Mouse (Mus musculus): Measurements from ENCODE around the gene Kcnb1. TPM values are rescaled to one million over a fixed set of nuclear protein-coding genes. Genes with fewer than 3 reads are reported as not detected.

The Kcnb1 gene
- polyA plus RNA-seq, 1 experiment from 2014 or later: 0.49 TPM

DNA sequence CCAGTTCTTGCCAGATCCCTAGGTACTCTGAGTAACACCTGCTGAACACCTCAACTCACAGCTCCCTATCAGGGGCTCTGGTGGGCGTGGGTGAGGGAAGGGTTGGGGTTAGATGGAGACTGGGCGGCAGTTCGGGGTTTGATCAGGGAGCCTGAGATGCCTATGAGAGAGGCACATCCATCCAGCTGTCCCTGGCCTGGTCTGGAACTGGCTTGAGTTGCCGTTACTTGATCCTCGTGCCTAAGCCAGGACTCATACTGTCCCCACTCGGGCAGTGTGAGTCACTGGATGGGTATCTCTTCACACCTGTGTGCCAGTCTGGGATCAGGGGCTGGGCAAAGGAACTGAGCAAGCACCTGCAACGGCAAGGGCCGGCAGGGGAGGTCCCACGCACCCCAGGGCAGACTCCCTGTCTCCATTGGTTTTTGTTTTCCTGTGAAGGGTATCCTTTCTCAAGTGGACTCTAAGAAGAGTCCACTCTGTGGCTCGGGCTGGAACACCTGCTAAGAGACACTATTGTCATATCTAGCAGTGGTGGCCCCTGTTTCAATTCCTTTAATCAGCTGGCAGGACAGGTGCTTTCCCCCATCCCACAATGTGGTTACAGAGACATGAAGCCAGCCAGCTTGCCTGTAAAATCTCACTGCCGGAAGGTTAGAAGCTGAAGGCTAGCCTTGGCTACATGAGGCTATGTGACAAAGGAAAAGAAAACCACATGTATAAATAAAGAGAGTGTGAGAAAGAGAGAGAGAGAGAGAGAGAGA is 112.6 kb downstream of the Kcnb1 start:
- ATAC-seq (ENCODE audit: extremely low read depth, insufficient number of reproducible peaks, low FRiP score, low TSS enrichment): no peak
- Histone ChIP-seq H3K9me3 (no peaks in the 10 kb centered on the region), H3K4me2 (no peak overlapping the region), H3K27ac (replicated peaks) (no peak overlapping the region), H3K9ac (no peak overlapping the region), H3K27me3 (replicated peaks) (peaks cover 13% of the 10 kb centered on the region), H3K4me1 (peaks cover 22% of the 10 kb centered on the region), H3K4me3 (no peak overlapping the region), H3K36me3 (no peaks in the 10 kb centered on the region)
- WGBS: 75% methylated on average over 11 of the region's 11 CpGs

DNA sequence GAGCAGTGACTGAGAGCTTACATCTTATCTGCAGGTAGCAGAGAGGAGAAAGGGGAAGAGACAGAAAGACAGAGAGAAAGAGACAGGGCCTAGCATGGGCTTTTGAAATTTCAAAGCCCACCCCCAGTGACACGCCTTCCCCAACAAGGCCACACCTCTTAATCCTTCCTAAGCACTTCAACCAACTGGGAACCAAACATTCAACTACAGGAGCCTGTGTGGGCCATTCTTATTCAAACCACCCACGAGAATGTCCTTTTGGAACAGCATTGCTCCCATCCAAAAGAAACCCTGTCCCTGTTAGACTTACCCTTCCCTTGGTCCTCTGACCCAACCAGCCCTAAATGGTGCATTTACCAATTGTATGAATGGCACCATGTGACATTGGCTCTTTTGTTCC is 113.2 kb downstream of the Kcnb1 start:
- Histone ChIP-seq H3K4me2 (no peak overlapping the region), H3K9ac (no peak overlapping the region), H3K4me1 (peaks cover 22% of the 10 kb centered on the region), H3K36me3 (no peaks in the 10 kb centered on the region), H3K27me3 (replicated peaks) (peaks cover 13% of the 10 kb centered on the region), H3K9me3 (no peaks in the 10 kb centered on the region), H3K27ac (replicated peaks) (no peak overlapping the region), H3K4me3 (no peak overlapping the region)
- no peak for ATAC-seq (ENCODE audit: extremely low read depth, insufficient number of reproducible peaks, low FRiP score, low TSS enrichment)
- 68% methylated on average over 2 of the region's 2 CpGs for WGBS

DNA sequence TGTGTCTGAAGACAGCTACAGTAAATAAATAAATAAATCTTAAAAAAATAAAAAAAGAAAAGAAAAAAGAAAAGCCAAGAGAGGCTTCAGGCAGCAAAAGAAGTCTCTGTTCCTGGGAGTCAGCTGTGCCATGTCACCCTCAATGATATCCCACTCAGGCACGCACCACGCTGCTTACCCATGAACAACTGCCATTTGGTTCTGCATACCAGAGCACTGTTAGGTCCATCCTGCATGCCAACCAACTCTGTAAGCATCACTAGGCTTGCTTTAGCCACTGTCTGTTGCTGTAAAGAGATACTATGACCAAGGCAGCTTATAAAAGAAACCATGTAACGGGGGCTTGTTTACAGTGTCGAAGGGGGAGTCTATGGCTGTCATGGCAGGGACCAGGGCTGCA is 113.6 kb downstream of the Kcnb1 start:
- H3K9me3 ChIP-seq: no peaks in the 10 kb centered on the region
- H3K4me1 ChIP-seq: peaks cover 19% of the 10 kb centered on the region
- 83% methylated on average over 4 of the region's 4 CpGs for WGBS
- H3K36me3 ChIP-seq: no peaks in the 10 kb centered on the region
- no peak for ATAC-seq (ENCODE audit: extremely low read depth, insufficient number of reproducible peaks, low FRiP score, low TSS enrichment)
- H3K9ac ChIP-seq: no peak overlapping the region
- H3K27me3 ChIP-seq (replicated peaks): peaks cover 13% of the 10 kb centered on the region
- H3K4me3 ChIP-seq: no peak overlapping the region
- H3K4me2 ChIP-seq: no peak overlapping the region
- no peak overlapping the region for H3K27ac ChIP-seq (replicated peaks)

DNA sequence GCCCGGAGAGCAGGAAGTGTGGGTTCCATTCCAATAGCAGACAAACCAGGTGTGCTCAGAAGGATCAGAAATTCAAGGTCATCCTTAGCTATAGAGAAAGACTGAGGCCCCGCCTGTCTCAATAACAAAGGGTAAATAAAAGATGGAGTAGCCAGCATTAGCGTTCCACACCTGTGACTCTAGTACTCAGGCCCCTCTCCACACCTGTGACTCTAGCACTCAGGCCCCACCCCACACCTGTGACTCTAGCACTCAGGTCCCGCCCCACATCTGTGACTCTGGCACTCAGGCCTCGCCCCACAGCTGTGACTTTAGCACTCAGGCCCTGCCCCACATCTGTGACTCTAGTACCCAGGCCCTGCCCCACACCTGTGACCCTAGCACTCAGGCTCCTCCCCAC is 115.4 kb downstream of the Kcnb1 start:
- Histone ChIP-seq H3K27ac (replicated peaks) (no peak overlapping the region), H3K4me2 (no peak overlapping the region), H3K4me1 (peaks cover 28% of the 10 kb centered on the region), H3K9me3 (no peaks in the 10 kb centered on the region), H3K9ac (no peak overlapping the region), H3K4me3 (no peak overlapping the region), H3K27me3 (replicated peaks) (peaks cover 13% of the 10 kb centered on the region), H3K36me3 (no peaks in the 10 kb centered on the region)
- WGBS: 85% methylated on average over 5 of the region's 5 CpGs
- no peak for ATAC-seq (ENCODE audit: extremely low read depth, insufficient number of reproducible peaks, low FRiP score, low TSS enrichment)

DNA sequence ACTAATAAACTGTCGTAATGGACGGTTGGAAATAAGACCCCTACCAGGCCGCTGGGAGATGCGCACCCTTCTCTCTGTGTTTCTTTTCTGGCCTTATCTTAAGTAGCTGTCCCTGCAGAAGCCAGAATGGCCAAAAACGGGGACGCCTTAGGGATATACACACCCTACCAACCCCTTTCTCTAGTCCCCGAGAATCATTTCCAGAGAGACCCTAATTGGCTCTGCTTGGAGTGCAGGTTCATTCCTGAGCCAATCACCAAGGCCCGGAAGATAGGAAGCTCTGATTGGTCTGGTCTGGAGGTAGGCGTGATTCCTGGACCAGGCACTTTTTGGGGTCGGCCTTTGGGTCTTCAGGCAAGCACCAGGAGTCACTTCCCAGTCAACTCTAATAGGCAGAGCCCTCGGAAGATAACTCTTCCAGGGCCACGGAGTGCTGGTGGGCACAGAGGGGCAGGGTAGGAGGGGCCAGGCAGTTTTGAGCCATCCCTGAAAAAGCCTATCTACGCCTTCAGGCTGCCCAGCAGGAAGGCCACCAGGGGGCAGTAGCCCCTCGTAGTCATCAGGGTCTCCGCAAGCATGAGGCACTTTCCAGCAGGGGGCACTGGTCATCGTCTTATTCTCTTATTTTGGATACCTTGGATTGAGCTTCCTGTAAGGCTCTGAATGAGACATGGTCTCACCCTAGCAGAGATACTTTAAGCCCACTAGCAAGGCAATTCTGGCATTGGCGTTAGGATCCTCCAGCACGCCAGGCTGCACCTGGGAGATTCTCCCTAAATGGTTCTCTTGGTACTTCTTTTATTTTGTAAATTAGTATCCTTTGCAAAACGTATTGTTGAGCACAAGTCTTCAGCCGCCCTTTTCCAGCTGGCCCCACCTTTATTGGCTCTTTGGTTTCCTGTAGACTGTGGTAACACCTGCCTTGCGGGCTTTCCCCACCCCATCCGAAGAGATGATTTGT is 118.0 kb downstream of the Kcnb1 start:
- H3K9ac ChIP-seq: peak overlapping the region; percentile 73
- H3K4me1 ChIP-seq: peaks cover 15% of the 10 kb centered on the region
- 8% methylated on average over 22 of the region's 22 CpGs for WGBS
- H3K27ac ChIP-seq (replicated peaks): 0 out of 2 replicates have a peak overlapping the region, but pooled peaks have one; percentile 37
- no peaks in the 10 kb centered on the region for H3K9me3 ChIP-seq
- peak; percentile 85 for ATAC-seq (ENCODE audit: extremely low read depth, insufficient number of reproducible peaks, low FRiP score, low TSS enrichment)
- peak overlapping the region; percentile 53 for H3K4me3 ChIP-seq
- H3K36me3 ChIP-seq: no peaks in the 10 kb centered on the region
- H3K27me3 ChIP-seq (replicated peaks): no peaks in the 10 kb centered on the region
- H3K4me2 ChIP-seq: peak overlapping the region; percentile 74

DNA sequence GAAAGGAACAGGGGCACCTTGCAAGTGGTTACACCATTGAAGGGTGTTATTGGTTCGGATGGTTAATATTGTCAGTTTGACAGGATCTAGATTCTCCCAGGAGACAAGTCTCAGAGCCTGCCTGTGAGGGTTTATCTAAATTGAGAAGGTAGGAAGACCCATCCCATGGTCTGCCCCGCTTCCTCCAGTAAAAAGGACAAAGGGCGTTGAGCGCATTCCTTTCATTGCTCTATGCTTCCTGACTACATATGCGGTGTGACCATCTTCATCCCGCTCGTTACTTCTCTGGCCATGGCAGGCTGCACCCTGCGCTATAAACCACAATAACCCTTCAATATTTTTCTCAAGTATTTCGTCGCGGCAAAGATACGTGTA is 118.7 kb downstream of the Kcnb1 start:
- Histone ChIP-seq H3K4me3 (peak overlapping the region; percentile 53), H3K27ac (replicated peaks) (0 out of 2 replicates have a peak overlapping the region, but pooled peaks have one; percentile 37), H3K9me3 (no peaks in the 10 kb centered on the region), H3K9ac (peak overlapping the region; percentile 73), H3K36me3 (peaks cover 5% of the 10 kb centered on the region), H3K27me3 (replicated peaks) (no peaks in the 10 kb centered on the region), H3K4me2 (peak overlapping the region; percentile 74), H3K4me1 (peaks cover 15% of the 10 kb centered on the region)
- WGBS: 15% methylated on average over 12 of the region's 12 CpGs
- ATAC-seq (ENCODE audit: extremely low read depth, insufficient number of reproducible peaks, low FRiP score, low TSS enrichment): no peak

DNA sequence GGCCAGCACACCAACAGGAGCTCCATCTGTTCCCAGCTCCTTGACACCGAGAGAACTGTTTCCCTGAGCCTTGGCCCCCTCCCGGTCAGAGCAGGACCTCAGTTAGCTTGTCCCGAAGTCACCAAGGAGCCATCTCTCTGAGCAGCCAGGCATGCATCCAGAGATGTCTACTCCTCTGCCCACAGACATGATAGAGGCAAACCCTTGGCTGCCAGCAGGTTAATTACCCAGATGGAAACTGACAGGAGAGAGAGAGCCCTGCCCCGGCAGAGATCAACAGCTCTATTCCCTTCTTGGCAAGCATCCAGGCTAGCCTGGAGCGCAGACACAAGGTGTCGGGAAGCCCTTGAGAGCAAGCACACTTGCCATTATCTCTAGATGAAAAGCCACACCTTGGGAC is 119.6 kb downstream of the Kcnb1 start:
- no peak for ATAC-seq (ENCODE audit: extremely low read depth, insufficient number of reproducible peaks, low FRiP score, low TSS enrichment)
- Histone ChIP-seq H3K4me1 (peaks cover 21% of the 10 kb centered on the region), H3K27ac (replicated peaks) (no peak overlapping the region), H3K4me3 (no peak overlapping the region), H3K4me2 (no peak overlapping the region), H3K9me3 (no peaks in the 10 kb centered on the region), H3K36me3 (peaks cover 15% of the 10 kb centered on the region), H3K9ac (peak overlapping the region; percentile 3; the same call in 1 of the 2 replicates), H3K27me3 (replicated peaks) (no peaks in the 10 kb centered on the region)
- WGBS: 50% methylated on average over 6 of the region's 6 CpGs

DNA sequence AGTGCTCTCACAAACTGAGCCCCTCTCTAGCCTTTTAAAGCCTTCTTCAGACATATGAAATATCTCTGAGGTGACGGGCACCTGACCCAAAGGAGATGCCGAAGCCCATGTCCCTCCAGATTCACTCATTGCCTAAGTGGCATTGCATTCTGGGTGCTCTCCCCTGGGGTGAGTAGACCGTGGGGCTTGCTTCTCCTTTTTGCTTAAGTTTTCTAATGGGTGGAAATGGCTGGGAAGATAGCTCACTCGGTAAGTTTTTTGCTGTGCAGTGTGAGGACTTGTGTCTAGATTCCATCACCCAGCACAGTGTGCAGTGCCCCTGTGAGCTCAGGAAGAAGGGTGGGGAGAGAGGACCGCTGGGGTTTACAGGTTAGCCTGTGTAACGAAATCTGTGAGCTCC is 122.4 kb downstream of the Kcnb1 start:
- peaks cover 30% of the 10 kb centered on the region for H3K4me1 ChIP-seq
- no peak overlapping the region for H3K4me2 ChIP-seq
- H3K4me3 ChIP-seq: no peak overlapping the region
- no peak overlapping the region for H3K27ac ChIP-seq (replicated peaks)
- no peak overlapping the region for H3K9ac ChIP-seq
- H3K27me3 ChIP-seq (replicated peaks): no peaks in the 10 kb centered on the region
- 49% methylated on average over 6 of the region's 6 CpGs for WGBS
- no peaks in the 10 kb centered on the region for H3K9me3 ChIP-seq
- no peak for ATAC-seq (ENCODE audit: extremely low read depth, insufficient number of reproducible peaks, low FRiP score, low TSS enrichment)
- H3K36me3 ChIP-seq: peaks cover 24% of the 10 kb centered on the region

DNA sequence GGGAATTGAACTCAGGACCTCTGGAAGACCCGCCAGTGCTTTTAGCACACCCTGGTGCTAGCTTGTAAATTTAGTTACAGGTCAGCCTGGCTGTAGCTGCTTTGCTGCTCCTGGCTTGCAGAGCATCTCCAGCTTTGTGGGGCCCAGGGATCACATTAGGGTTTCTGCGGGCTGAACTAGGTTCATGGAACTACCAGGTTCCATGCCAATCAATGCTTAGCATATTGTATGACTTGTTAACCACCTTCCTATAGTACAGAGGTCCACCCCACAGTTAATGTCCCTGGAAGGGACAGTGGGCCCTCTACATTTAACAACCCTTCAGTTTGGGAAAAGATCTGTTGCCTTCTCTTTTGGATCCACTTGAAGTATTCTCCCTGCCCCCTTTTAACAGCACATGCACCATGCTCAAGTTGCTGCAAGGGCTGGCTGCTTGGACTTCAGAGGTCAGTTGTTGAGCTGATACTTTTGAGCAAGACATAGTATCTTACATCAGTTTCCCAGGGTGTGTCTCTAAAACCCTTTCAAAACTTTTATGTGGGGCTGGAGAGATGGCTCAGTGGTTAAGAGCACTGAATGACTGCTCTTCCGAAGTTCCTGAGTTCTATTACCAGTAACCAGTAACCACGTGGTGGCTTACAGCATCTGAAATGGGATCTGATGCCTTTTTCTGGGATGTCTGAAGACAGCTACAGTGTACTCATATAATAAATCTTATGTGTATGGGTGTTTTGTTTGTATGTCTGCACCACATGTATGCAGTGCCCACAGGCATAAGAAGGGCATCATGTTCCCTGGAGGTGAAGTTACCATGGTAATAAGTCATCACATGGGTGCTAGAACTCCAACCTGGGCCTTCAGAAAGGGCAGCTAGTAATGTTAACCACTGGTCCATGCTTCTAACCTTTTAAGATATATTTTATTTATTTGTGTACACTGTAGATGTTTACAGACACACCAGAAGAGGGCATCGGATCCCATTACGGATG is 123.1 kb downstream of the Kcnb1 start:
- WGBS: 33% methylated on average over 6 of the region's 6 CpGs
- Histone ChIP-seq H3K4me2 (no peak overlapping the region), H3K9me3 (no peaks in the 10 kb centered on the region), H3K36me3 (peaks cover 24% of the 10 kb centered on the region), H3K4me1 (peaks cover 32% of the 10 kb centered on the region), H3K27ac (replicated peaks) (no peak overlapping the region), H3K27me3 (replicated peaks) (no peaks in the 10 kb centered on the region), H3K4me3 (no peak overlapping the region), H3K9ac (no peak overlapping the region)
- ATAC-seq (ENCODE audit: extremely low read depth, insufficient number of reproducible peaks, low FRiP score, low TSS enrichment): no peak

DNA sequence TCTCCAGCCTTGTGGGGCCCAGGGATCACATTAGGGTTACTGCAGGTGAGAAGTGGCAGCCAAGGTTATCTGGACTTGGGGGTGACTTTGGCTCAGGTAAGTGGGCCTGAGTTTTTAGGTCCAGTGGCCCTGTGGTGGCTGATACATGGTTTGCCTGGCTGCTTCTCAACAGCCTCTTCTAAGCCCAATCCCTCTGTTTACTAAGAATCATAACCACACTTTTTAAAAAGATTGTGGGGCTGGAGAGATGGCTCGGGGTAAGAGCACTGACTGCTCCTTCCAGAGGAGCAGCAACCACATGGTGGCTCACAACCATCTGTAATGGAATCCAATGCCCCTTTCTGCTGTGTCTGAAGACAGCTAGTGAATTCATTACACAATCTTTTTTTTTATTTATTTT is 123.9 kb downstream of the Kcnb1 start:
- no peak overlapping the region for H3K4me3 ChIP-seq
- H3K9me3 ChIP-seq: no peaks in the 10 kb centered on the region
- H3K27ac ChIP-seq (replicated peaks): no peak overlapping the region
- ATAC-seq (ENCODE audit: extremely low read depth, insufficient number of reproducible peaks, low FRiP score, low TSS enrichment): no peak
- no peaks in the 10 kb centered on the region for H3K27me3 ChIP-seq (replicated peaks)
- peaks cover 24% of the 10 kb centered on the region for H3K36me3 ChIP-seq
- peak overlapping the region; percentile 89; the same call in 1 of the 2 replicates for H3K9ac ChIP-seq
- peaks cover 35% of the 10 kb centered on the region for H3K4me1 ChIP-seq
- no peak overlapping the region for H3K4me2 ChIP-seq
- WGBS: 62% methylated on average over 1 of the region's 1 CpGs
